Mouse (Mus musculus): ENCODE results near the gene Sbf2. TPM values are rescaled to one million over a fixed set of nuclear protein-coding genes. Genes with fewer than 3 reads are reported as not detected.
"Not testable (repeated sequence)": the region's sequence is repeated elsewhere in the genome, so short reads cannot be mapped to it uniquely, and the experiment has no call there.

The Sbf2 gene
- total and polyA plus RNA-seq, 2 experiments: 7.2 to 19.6 TPM

GRCm38 (mm10) chr7:110645859-110646258, 31.1 kb upstream of the Sbf2 start:
- Histone ChIP-seq H3K4me1 (ENCODE audit: control insufficient read depth, insufficient read depth, low read length) (peaks cover 11% of the 10 kb centered on the region), H3K4me3 (ENCODE audit: insufficient read depth, low read depth, low read length) (no peak overlapping the region), H3K79me2 (ENCODE audit: control insufficient read depth, insufficient read depth, low read length) (no peaks in the 10 kb centered on the region), H3K27me3 (ENCODE audit: control insufficient read depth, insufficient read depth, low read length) (no peaks in the 10 kb centered on the region), H3K36me3 (ENCODE audit: control insufficient read depth, insufficient read depth, low read length) (0 out of 2 replicates have a peak, but pooled peaks cover 2% of the 10 kb centered on the region), H3K27ac (replicated peaks; ENCODE audit: insufficient read depth, low read depth, low read length) (no peak overlapping the region), H3K9ac (ENCODE audit: low read depth, low read length) (no peak overlapping the region)
- TF ChIP-seq CTCF (IDR thresholded peaks at IDR 0.05; ENCODE audit: low read depth, low read length) (no peak), POLR2A (IDR thresholded peaks at IDR 0.05; ENCODE audit: extremely low read depth, insufficient read depth, low read length) (no peak)
- DNase-seq (ENCODE audit: extremely low read depth, low read depth, low spot score): no peak
- 80% methylated on average over 6 of the region's 6 CpGs for WGBS

GRCm38 (mm10) chr7:110645311-110645710, 30.6 kb upstream of the Sbf2 start:
- no peak overlapping the region for H3K9ac ChIP-seq (ENCODE audit: low read depth, low read length)
- H3K27me3 ChIP-seq (ENCODE audit: control insufficient read depth, insufficient read depth, low read length): no peaks in the 10 kb centered on the region
- H3K4me1 ChIP-seq (ENCODE audit: control insufficient read depth, insufficient read depth, low read length): peaks cover 11% of the 10 kb centered on the region
- no peak overlapping the region for H3K4me3 ChIP-seq (ENCODE audit: insufficient read depth, low read depth, low read length)
- 0 out of 2 replicates have a peak, but pooled peaks cover 2% of the 10 kb centered on the region for H3K36me3 ChIP-seq (ENCODE audit: control insufficient read depth, insufficient read depth, low read length)
- H3K27ac ChIP-seq (replicated peaks; ENCODE audit: insufficient read depth, low read depth, low read length): no peak overlapping the region
- TF ChIP-seq CTCF (IDR thresholded peaks at IDR 0.05; ENCODE audit: low read depth, low read length) (peak; percentile 57), POLR2A (IDR thresholded peaks at IDR 0.05; ENCODE audit: extremely low read depth, insufficient read depth, low read length) (no peak)
- no peaks in the 10 kb centered on the region for H3K79me2 ChIP-seq (ENCODE audit: control insufficient read depth, insufficient read depth, low read length)
- DNase-seq (ENCODE audit: extremely low read depth, low read depth, low spot score): peak; percentile 57
- WGBS: 78% methylated on average over 5 of the region's 5 CpGs

GRCm38 (mm10) chr7:110639958-110640357, 25.2 kb upstream of the Sbf2 start:
- H3K9ac ChIP-seq (ENCODE audit: low read depth, low read length); H3K27ac ChIP-seq (replicated peaks; ENCODE audit: insufficient read depth, low read depth, low read length); H3K4me1 ChIP-seq (ENCODE audit: control insufficient read depth, insufficient read depth, low read length); H3K27me3 ChIP-seq (ENCODE audit: control insufficient read depth, insufficient read depth, low read length); DNase-seq (ENCODE audit: extremely low read depth, low read depth, low spot score); H3K79me2 ChIP-seq (ENCODE audit: control insufficient read depth, insufficient read depth, low read length); H3K4me3 ChIP-seq (ENCODE audit: insufficient read depth, low read depth, low read length); H3K36me3 ChIP-seq (ENCODE audit: control insufficient read depth, insufficient read depth, low read length): not testable (repeated sequence)
- WGBS: 99% methylated on average over 3 of the region's 3 CpGs

- no peak overlapping the region for H3K27ac ChIP-seq (replicated peaks; ENCODE audit: insufficient read depth, low read depth, low read length)
- 92% methylated on average over 11 of the region's 11 CpGs for WGBS
Observed at GRCm38 (mm10) chr7:110639291-110639915, 24.7 kb upstream of the Sbf2 start.

GRCm38 (mm10) chr7:110638305-110639110, 23.8 kb upstream of the Sbf2 start:
- H3K4me3 ChIP-seq (ENCODE audit: insufficient read depth, low read depth, low read length): no peak overlapping the region
- WGBS: 79% methylated on average over 17 of the region's 17 CpGs
- no peak overlapping the region for H3K27ac ChIP-seq (replicated peaks; ENCODE audit: insufficient read depth, low read depth, low read length)

More at GRCm38 (mm10) chr7:110639291-110639915, 24.7 kb upstream of the Sbf2 start:
- H3K27me3 ChIP-seq (ENCODE audit: control insufficient read depth, insufficient read depth, low read length): no peaks in the 10 kb centered on the region
- no peaks in the 10 kb centered on the region for H3K4me1 ChIP-seq (ENCODE audit: control insufficient read depth, insufficient read depth, low read length)
- TF ChIP-seq CTCF (IDR thresholded peaks at IDR 0.05; ENCODE audit: low read depth, low read length): no peak
- no peak for TF ChIP-seq POLR2A (IDR thresholded peaks at IDR 0.05; ENCODE audit: extremely low read depth, insufficient read depth, low read length)
- no peak overlapping the region for H3K4me3 ChIP-seq (ENCODE audit: insufficient read depth, low read depth, low read length)
- no peaks in the 10 kb centered on the region for H3K79me2 ChIP-seq (ENCODE audit: control insufficient read depth, insufficient read depth, low read length)
- no peak overlapping the region for H3K9ac ChIP-seq (ENCODE audit: low read depth, low read length)
- DNase-seq (ENCODE audit: extremely low read depth, low read depth, low spot score): no peak
- 0 out of 2 replicates have a peak, but pooled peaks cover 2% of the 10 kb centered on the region for H3K36me3 ChIP-seq (ENCODE audit: control insufficient read depth, insufficient read depth, low read length)

GRCm38 (mm10) chr7:110636559-110636958, 21.8 kb upstream of the Sbf2 start:
- 43% methylated on average over 1 of the region's 1 CpGs for WGBS
- Histone ChIP-seq H3K27me3 (ENCODE audit: control insufficient read depth, insufficient read depth, low read length) (no peaks in the 10 kb centered on the region), H3K4me3 (ENCODE audit: insufficient read depth, low read depth, low read length) (no peak overlapping the region), H3K4me1 (ENCODE audit: control insufficient read depth, insufficient read depth, low read length) (no peaks in the 10 kb centered on the region), H3K36me3 (ENCODE audit: control insufficient read depth, insufficient read depth, low read length) (0 out of 2 replicates have a peak, but pooled peaks cover 2% of the 10 kb centered on the region), H3K9ac (ENCODE audit: low read depth, low read length) (no peak overlapping the region), H3K79me2 (ENCODE audit: control insufficient read depth, insufficient read depth, low read length) (no peaks in the 10 kb centered on the region), H3K27ac (replicated peaks; ENCODE audit: insufficient read depth, low read depth, low read length) (no peak overlapping the region)
- no peak for TF ChIP-seq POLR2A (IDR thresholded peaks at IDR 0.05; ENCODE audit: extremely low read depth, insufficient read depth, low read length)
- no peak for TF ChIP-seq CTCF (IDR thresholded peaks at IDR 0.05; ENCODE audit: low read depth, low read length)
- no peak for DNase-seq (ENCODE audit: extremely low read depth, low read depth, low spot score)

More at GRCm38 (mm10) chr7:110638305-110639110, 23.8 kb upstream of the Sbf2 start:
- Histone ChIP-seq H3K79me2 (ENCODE audit: control insufficient read depth, insufficient read depth, low read length) (no peaks in the 10 kb centered on the region), H3K36me3 (ENCODE audit: control insufficient read depth, insufficient read depth, low read length) (0 out of 2 replicates have a peak, but pooled peaks cover 2% of the 10 kb centered on the region), H3K9ac (ENCODE audit: low read depth, low read length) (no peak overlapping the region), H3K27me3 (ENCODE audit: control insufficient read depth, insufficient read depth, low read length) (no peaks in the 10 kb centered on the region), H3K4me1 (ENCODE audit: control insufficient read depth, insufficient read depth, low read length) (no peaks in the 10 kb centered on the region)
- no peak for DNase-seq (ENCODE audit: extremely low read depth, low read depth, low spot score)
- no peak for TF ChIP-seq CTCF (IDR thresholded peaks at IDR 0.05; ENCODE audit: low read depth, low read length)
- no peak for TF ChIP-seq POLR2A (IDR thresholded peaks at IDR 0.05; ENCODE audit: extremely low read depth, insufficient read depth, low read length)

Measured in liver, adult 2 months (tissue).